Mouse (Mus musculus) c-Kit-negative CD71-positive TER-119-positive erythroid progenitor cells, embryonic 14.5 days (primary cell): ENCODE data around the gene Erh.

Experiments
- DNase-seq: peaks from one replicate; pipeline ENCODE4 v3.0.0-alpha.2; 2013; ENCODE audit warnings: low read depth, low spot score

Gene Erh

DNA sequence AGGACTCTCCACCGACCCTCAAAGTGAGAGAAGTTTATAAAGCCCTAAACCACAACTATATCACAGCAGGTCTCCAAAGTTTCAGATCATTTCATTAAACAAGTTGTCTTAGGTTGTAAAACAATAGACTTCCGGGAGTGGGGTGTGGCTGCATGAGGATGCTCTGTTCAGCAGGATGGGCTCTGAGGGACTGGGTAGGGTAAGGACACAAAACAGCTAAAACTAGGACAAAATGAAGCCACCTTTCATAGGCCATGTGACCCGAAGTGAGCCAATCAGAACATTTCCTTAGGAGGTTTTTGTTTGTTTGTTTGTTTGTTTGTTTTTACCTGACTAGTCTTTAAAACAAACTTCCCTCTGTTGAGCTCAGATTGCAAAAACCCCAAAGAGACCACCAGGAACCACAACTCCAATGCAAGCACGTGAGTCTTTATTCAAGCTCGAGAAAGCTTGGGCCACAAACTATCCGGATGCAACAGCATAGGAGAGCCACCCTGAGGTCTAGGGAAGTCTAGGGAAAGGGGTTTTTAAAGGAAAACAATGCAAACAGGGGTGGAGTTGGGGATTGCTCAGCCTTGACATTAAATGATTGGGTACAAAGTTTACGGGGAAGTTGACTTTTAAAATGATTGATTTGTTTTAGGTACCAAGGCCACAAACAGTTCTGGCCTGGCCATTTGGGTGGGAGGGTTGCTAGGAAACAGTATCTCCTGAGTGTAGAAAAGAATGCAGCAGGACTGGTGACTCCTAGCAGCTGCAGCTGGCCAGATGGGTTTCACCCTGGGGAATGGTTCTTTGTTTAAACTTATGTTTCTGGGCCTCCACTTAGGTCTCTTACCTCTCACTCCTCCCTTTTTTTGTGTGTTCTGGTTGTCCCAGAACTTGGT, 28.5 kb downstream of the Erh start:
- no peak for DNase-seq

DNA sequence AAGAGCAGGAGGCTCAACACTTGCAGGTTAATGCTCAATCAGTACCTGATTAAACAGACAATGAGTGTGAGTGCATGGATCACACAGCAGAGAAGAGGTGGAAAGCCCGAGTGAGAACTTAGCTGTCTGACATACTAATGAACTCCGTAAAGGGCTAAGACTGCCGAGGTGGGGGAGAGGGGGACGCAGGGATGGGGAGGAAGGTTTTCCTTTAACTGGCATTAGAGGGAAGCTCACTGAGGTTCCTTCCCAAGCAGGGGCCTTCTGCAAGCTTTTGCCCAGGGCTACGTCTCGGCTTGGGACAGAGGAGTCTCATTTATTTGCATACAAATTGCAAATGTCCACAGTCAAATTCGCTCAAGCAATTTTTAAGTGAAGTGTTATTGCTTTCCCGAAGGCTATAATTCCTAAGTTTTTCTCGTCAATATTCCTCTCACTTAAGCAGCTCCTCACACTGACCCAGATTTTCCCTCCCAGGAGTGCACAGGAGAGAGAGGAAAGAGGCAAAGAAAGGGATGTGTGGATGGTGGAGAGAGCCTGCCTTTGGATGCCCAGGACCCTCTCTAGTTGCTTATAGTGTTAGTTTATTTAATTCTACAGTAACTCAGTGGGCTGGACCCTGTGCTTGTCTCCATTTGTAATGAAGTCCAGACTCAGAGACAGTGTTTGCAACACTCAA, 31.9 kb downstream of the Erh start:
- no peak for DNase-seq

DNA sequence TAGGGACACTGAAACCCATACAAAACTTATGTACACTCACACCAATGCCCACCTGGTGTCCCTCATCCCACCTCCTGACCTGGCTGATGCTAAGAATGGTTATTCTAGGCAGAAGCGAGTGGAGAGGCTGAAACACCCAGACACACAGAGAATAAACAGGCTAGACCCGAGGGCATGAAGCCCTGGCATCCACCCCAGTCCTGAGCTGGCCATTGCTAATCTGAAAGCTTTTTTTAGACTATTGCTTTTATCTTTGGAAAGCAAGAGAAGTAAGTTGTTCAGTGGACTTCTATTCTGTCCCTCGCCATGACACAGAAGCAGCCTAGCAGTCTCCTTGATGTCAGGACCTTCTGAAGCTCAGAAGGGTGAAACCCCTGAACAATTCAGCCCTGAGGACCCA, 34.2 kb downstream of the Erh start:
- no peak for DNase-seq

DNA sequence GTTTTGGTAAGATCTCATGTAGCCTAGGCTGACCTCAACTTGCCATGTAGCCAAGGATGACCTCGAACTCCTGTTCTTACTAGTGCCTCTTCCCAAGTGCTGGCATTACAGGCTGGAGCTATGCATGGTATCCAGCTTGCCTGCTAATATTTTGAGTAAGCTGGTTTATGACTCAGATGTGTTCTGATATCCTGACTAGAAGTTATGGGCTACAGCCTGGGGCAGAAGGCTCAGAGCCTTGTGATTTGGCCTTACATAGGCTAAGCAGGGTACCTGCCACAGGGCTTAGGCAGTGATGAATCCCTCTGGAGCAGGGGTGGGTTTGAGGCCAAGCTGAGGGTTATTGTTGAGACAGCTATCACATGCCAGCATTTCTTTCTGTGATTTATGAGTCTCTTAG, 35.6 kb downstream of the Erh start:
- no peak for DNase-seq

DNA sequence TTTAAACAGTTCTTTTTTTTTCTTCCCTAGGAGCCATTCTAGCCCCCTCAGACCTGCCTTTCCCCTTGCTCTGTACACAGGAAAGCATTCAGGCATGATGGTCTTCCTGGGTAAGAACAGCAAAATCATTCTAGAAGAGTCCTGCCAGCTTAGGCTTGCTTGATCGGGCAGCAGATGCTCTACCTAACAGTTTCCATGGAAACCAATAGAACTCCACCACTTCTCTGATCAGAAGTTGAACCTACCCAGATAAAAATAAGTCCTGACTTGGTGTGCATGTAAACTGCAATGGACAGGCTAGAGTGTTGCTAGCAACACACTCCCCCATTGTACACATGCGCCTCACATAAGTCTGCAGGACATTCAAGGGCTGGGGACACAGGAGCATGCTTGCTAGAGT, 39.9 kb downstream of the Erh start:
- DNase-seq = no peak

- no peak for DNase-seq
These were observed 40.6 kb downstream of the Erh start for GRCm38 (mm10) chr12:80603566-80603965.

DNA sequence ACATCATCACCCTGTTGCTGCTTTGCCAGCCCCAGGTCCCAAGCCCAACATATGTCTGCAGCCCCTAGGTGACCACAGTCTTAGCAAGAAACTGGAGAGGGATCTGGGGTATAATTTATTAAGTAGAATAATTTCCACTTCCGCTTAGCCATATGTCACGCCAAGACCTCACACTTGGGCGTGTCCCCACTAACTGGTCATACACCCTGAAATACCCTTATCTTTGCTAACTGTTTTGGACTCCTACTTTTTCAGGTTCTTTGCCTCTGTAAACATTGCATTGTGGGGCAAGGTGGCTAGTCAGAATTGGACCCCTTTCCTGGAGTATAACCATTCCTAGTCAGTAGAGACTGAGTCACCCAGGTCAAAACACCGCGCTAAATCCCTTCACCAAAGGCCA, 41.7 kb downstream of the Erh start:
- no peak for DNase-seq

- no peak for DNase-seq
These were observed 42.4 kb downstream of the Erh start for GRCm38 (mm10) chr12:80601597-80602269.

DNA sequence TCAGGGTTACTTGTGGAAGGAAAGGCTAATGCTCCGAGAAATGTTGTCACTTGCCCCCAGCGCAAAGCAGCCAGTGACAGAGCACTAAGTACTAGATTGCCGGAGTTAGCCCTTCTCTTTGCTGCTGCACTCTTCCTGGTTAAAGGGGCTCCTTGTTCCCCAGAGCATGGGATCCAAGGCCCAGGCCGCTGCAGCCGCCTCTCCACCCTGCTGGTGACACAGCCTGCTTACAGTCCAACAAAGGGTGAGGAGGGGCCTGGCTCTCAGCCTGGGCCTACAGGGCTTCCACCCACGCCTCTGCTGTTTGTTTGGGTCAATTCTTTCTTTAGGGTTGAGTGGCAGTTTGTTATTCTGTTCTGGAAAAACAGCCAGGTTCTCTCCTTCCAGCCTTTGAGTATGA, 45.4 kb downstream of the Erh start:
- no peak for DNase-seq

DNA sequence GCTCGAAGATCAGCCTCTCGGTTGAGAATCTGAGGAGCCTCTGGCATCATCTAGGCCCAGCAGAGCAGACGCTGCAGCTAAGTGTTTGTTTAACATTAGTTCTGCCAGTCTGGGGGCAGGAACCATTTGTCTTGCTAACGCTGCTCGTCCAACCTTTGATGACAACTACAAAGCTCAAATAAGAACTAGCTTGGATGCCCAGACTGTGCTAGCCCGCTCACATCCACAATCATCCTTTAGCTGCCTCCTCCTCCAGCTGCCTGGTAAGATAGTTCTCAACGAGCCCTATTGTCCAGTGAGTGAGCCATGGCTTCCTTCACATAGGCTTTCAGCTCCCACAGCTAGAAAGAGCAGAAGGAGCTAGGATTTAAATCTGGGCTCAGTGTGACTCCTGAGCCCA, 45.9 kb downstream of the Erh start:
- DNase-seq = no peak

- DNase-seq = no peak
These were observed 48.2 kb downstream of the Erh start for GRCm38 (mm10) chr12:80595968-80596367.

- DNase-seq = peak; percentile 3
These were observed 48.6 kb downstream of the Erh start for GRCm38 (mm10) chr12:80595566-80595965.

GRCm38 (mm10) chr12:80594781-80595180, 49.4 kb downstream of the Erh start:
- no peak for DNase-seq

GRCm38 (mm10) chr12:80594141-80594540, 50.0 kb downstream of the Erh start:
- no peak for DNase-seq

DNA sequence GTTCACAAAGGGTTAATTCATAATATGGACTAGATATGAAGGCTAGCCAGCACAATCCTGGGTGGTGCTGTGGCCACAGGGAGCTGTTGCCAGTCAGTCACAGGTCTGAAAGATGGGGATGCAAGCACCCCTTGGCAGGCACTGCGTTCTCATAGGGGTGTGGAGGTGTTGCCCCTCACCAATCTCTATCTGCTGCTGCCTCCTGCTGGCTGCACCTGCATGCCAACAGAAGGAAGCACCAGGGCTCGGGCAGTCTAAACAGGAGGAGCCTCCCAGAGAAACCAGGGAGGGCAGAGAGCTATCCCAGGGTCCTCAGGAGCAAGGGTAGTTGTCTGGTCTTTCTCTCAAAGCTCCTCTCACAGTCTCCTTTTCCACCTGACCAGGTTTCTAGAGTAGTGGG, 59.2 kb downstream of the Erh start:
- DNase-seq = no peak
